11 mouse cellular contexts compared by ENCODE assay signal in the genomic region with DNA sequence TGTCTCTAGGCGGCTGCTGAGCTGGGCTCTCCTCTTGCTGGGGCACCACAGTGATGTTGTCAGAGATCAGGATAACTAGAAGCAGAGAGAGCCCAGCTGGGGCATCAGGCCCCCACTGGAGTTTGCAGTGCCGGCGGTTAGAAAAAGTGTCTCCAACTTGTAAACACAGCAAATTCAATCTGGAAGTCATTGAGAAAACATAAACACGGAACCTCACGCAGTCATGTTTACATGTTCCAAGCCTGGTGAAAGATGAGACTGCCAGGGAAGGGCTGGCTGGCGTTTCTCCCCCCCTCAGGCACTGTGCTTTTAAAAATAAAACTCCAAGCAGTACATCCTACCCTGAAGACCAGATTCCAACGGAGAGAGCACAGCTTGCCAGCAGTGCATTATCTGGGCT. TPM values are rescaled to one million over a fixed set of nuclear protein-coding genes. Genes with fewer than 3 reads are reported as not detected.
DNase-seq lines count a peak whose midpoint lies in the region; ATAC-seq and TF ChIP-seq lines count a peak whose summit lies in the region.
"Had no signal": no experiment of that assay in that cellular context is flagged by ENCODE, and none has a peak within 500 bp of the region (broad histone marks: within the 10 kb centered on the region; RNA-seq: fewer than 3 reads in every experiment).

No protein-coding gene starts in this region.

- H3K27ac ChIP-seq in heart, embryonic 11.5 days (ENCODE audit: low read depth, low read length), result no peak overlapping the region
- 0 out of 2 replicates have a peak overlapping the region, but pooled peaks have one; percentile 20 for H3K27ac ChIP-seq in limb, embryonic 14.5 days (replicated peaks; ENCODE audit: low read depth, low read length)
- H3K27ac ChIP-seq: layer of hippocampus, adult 2 months had no signal

- TF ChIP-seq POLR2A in limb, embryonic 14.5 days (IDR thresholded peaks at IDR 0.05; ENCODE audit: borderline replicate concordance, extremely low read depth, insufficient read depth, insufficient read length), result no peak

- no peak for DNase-seq in heart, postnatal 25 days (ENCODE audit: low spot score)
- peak; percentile 40 for DNase-seq in ovary, postnatal 36 days (ENCODE audit: low spot score)
- no peak for DNase-seq in ovary, postnatal 14 days (ENCODE audit: low spot score)
- DNase-seq in limb, embryonic 14.5 days (ENCODE audit: low spot score), result peak; percentile 15
- DNase-seq in yolk sac, embryonic 10.5 days (ENCODE audit: low spot score), result peak; percentile 58
- DNase-seq in Muller cell, postnatal 12 days (ENCODE audit: inconsistent ontology term), result no peak
- DNase-seq in layer of hippocampus, adult 9-11 months, result no peak
- DNase-seq: thymus, adult 18-20 months had no signal

- H3K4me1 ChIP-seq in heart, embryonic 11.5 days (ENCODE audit: control insufficient read depth, insufficient read depth, low read length), result 0 out of 2 replicates have a peak, but pooled peaks cover 7% of the 10 kb centered on the region
- peaks cover 5% of the 10 kb centered on the region; the same call in 1 of the 2 replicates for H3K4me1 ChIP-seq in limb, embryonic 14.5 days (ENCODE audit: control insufficient read depth, insufficient read depth, low read length)

- peak overlapping the region; percentile 5; the same call in 1 of the 2 replicates for H3K4me2 ChIP-seq in heart, embryonic 11.5 days
- H3K4me2 ChIP-seq in limb, embryonic 14.5 days (replicated peaks; ENCODE audit: low read depth, low read length, severe bottlenecking), result peak overlapping the region; percentile 20; the same call in 1 of the 2 replicates

- ATAC-seq in heart, embryonic 11.5 days (replicated peaks; ENCODE audit: insufficient number of reproducible peaks, low FRiP score, low TSS enrichment), result no peak
- peak; percentile 30; the same call in 1 of the 2 replicates for ATAC-seq in limb, embryonic 14.5 days (ENCODE audit: low FRiP score, low read depth)

- H3K36me3 ChIP-seq in heart, embryonic 11.5 days (ENCODE audit: control insufficient read depth, insufficient read depth, low read length), result no peaks in the 10 kb centered on the region
- H3K36me3 ChIP-seq in limb, embryonic 14.5 days (ENCODE audit: control insufficient read depth, insufficient read depth, low read length), result no peaks in the 10 kb centered on the region

- no peak overlapping the region for H3K9ac ChIP-seq in heart, embryonic 11.5 days (ENCODE audit: low read depth, low read length)
- H3K9ac ChIP-seq in limb, embryonic 14.5 days (ENCODE audit: low read depth, low read length, severe bottlenecking), result no peak overlapping the region

- no peak overlapping the region for H3K4me3 ChIP-seq in heart, embryonic 11.5 days (ENCODE audit: low read depth, low read length)
- H3K4me3 ChIP-seq in limb, embryonic 14.5 days (replicated peaks; ENCODE audit: low read length), result no peak overlapping the region
- H3K4me3 ChIP-seq: layer of hippocampus, adult 2 months had no signal

- intact Hi-C loops in heart, postnatal 25 days (cut with DNase I), result no loop called here

- no peaks in the 10 kb centered on the region for H3K27me3 ChIP-seq in heart, embryonic 11.5 days (ENCODE audit: control insufficient read depth, insufficient read depth, low read length)
- H3K27me3 ChIP-seq in limb, embryonic 14.5 days (ENCODE audit: control insufficient read depth, insufficient read depth, low read length), result no peaks in the 10 kb centered on the region

- H3K9me3 ChIP-seq in heart, embryonic 11.5 days (replicated peaks; ENCODE audit: control insufficient read depth, low read length), result no peaks in the 10 kb centered on the region
- H3K9me3 ChIP-seq in limb, embryonic 14.5 days (ENCODE audit: control insufficient read depth, low read length), result no peaks in the 10 kb centered on the region

- 14% methylated on average over 7 of the region's 7 CpGs for WGBS in heart, embryonic 11.5 days (ENCODE audit: insufficient replicate concordance)
- 6% methylated on average over 7 of the region's 7 CpGs for WGBS in limb, embryonic 14.5 days

RNA-seq across cellular contexts. Expression of gene Hes1, which starts 32.3 kb away (rescaled TPM):
- 29.1 and 30.3 TPM in 2 replicates for polyA plus RNA-seq in heart, embryonic 11.5 days (2014; fragmentation: Nextera tagmentation; extraction: Ambion mirVana)
- 10 to 100 TPM; 24.0 to 27.4 TPM for total RNA-seq in heart, postnatal 25 days (2021)
- 143 and 188 TPM in 2 replicates for polyA plus RNA-seq in limb, embryonic 14.5 days (2012; rRNA removed)
- 71.9 and 73.4 TPM in 2 replicates for polyA plus RNA-seq in limb, embryonic 14.5 days (2014; fragmentation: Nextera tagmentation; extraction: Ambion mirVana)
- total RNA-seq: granulocyte monocyte progenitor cell, adult 5-6 weeks had no signal

Comparison
In these comparisons a context has a peak if more than half of its experiments do, and no peak if none do; other contexts are left out.
1. DNase-seq: peak in ovary, postnatal 36 days (single experiment), limb, embryonic 14.5 days (single experiment) and yolk sac, embryonic 10.5 days (single experiment); none in heart, postnatal 25 days (single experiment), ovary, postnatal 14 days (single experiment), Muller cell, postnatal 12 days (single experiment) and layer of hippocampus, adult 9-11 months (single experiment).